Mouse (Mus musculus) adrenal gland, adult (tissue): Measurements from ENCODE around the gene Mettl13.

Experiments used
- DNase-seq, 2 experiments: peaks; one replicate each; pipeline ENCODE4 v3.0.0; 2022 to 2023; ENCODE audit warnings: low spot score in 1 of 2; ENCODE audit not compliant: inconsistent age in 2 of 2

Mettl13 gene

GRCm38 (mm10) chr1:162533766-162534560, 14.4 kb downstream of the Mettl13 start:
- peak; percentile 70 to 87 for DNase-seq

- DNase-seq: peak in 1 of 2 experiments; percentile 16
Observed at GRCm38 (mm10) chr1:162532330-162532729, 16.0 kb downstream of the Mettl13 start.

- DNase-seq: peak; percentile 20 to 47
Observed at GRCm38 (mm10) chr1:162531584-162531983, 16.8 kb downstream of the Mettl13 start.

GRCm38 (mm10) chr1:162530666-162531065, 17.7 kb downstream of the Mettl13 start:
- DNase-seq: no peak

- peak; percentile 40 to 65 for DNase-seq
Observed at GRCm38 (mm10) chr1:162529651-162530050, 18.7 kb downstream of the Mettl13 start.

GRCm38 (mm10) chr1:162515116-162515515, 33.2 kb downstream of the Mettl13 start:
- no peak for DNase-seq

- DNase-seq: no peak
Observed at GRCm38 (mm10) chr1:162510013-162510356, 38.4 kb downstream of the Mettl13 start.

- peak; percentile 80 to 92 for DNase-seq
Observed at GRCm38 (mm10) chr1:162509329-162510012, 38.9 kb downstream of the Mettl13 start.

GRCm38 (mm10) chr1:162508211-162509005, 39.9 kb downstream of the Mettl13 start:
- DNase-seq: peak in 1 of 2 experiments; percentile 21

- peak in 1 of 2 experiments; percentile 12 for DNase-seq
Observed at GRCm38 (mm10) chr1:162506516-162506915, 41.8 kb downstream of the Mettl13 start.

GRCm38 (mm10) chr1:162505649-162506048, 42.7 kb downstream of the Mettl13 start:
- peak in 1 of 2 experiments; percentile 9 for DNase-seq
